Mouse (Mus musculus): ENCODE data around the gene Frs2.

GRCm38 (mm10) chr10:117064076-117064475, 84.3 kb downstream of the Frs2 start:
- TF ChIP-seq CTCF (IDR thresholded peaks at IDR 0.05) = no peak
- TF ChIP-seq EP300 (IDR thresholded peaks at IDR 0.05; ENCODE audit: insufficient read depth, low read depth, low read length) = no peak

Data from heart, adult 2 months (tissue).